ENCODE assay signal across 24 mouse cellular contexts in the genomic region with DNA sequence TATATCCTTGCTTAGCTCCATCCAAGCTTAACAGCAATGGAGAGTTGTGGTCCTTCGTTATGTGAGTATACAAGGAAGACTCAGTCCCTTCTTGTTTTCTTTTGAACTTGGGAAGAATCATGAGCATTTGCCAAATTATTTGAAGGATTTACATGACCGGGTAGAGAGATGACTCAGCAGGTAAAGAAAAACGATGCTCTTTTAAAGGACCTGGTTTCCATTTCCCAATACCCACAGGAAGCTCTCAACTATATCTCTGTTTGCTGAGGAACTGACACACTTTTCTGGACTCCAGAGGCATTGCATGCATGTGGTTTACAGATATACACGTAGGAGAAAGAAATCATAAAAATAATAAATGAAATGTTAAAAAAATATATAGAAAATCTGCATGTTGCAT.
A peak's percentile ranks its signal among the peaks of the same experiment; 100 is the strongest.
DNase-seq lines count a peak whose midpoint lies in the region; ATAC-seq and TF ChIP-seq lines count a peak whose summit lies in the region.
"Had no signal": no experiment of that assay in that cellular context is flagged by ENCODE, and none has a peak within 500 bp of the region (broad histone marks: within the 10 kb centered on the region; RNA-seq: fewer than 3 reads in every experiment).

No protein-coding gene starts in this region.

- WGBS in forebrain, embryonic 10.5 days, result 80% methylated on average over 4 of the region's 4 CpGs

- no peak for ATAC-seq in Patski
- no peak for ATAC-seq in erythroid progenitor cell, adult 5-6 weeks (replicated peaks; ENCODE audit: low FRiP score, poor library complexity, severe bottlenecking)
- ATAC-seq: CD4-positive, CD25-positive, alpha-beta regulatory T cell, adult 4 months; forebrain, embryonic 14.5 days; forebrain, embryonic 16.5 days had no signal

- no peak overlapping the region for H3K27ac ChIP-seq in forebrain, embryonic 10.5 days
- H3K27ac ChIP-seq: embryonic facial prominence, embryonic 13.5 days; embryonic facial prominence, embryonic 15.5 days; forebrain, embryonic 12.5 days had no signal

- no peak overlapping the region for H3K4me3 ChIP-seq in forebrain, embryonic 10.5 days
- H3K4me3 ChIP-seq: embryonic facial prominence, embryonic 13.5 days; embryonic facial prominence, embryonic 15.5 days; erythroblast, embryonic 14.5 days; forebrain, embryonic 12.5 days had no signal

- POLR2A ChIA-PET in Patski (lab: Charles Lee), result no interaction called here

- no peak for TF ChIP-seq CTCF in Patski (IDR thresholded peaks at IDR 0.05)

- no peaks in the 10 kb centered on the region for H3K4me1 ChIP-seq in forebrain, embryonic 10.5 days
- H3K4me1 ChIP-seq: embryonic facial prominence, embryonic 13.5 days; embryonic facial prominence, embryonic 15.5 days; forebrain, embryonic 12.5 days had no signal

- no peaks in the 10 kb centered on the region for H3K27me3 ChIP-seq in Patski
- no peaks in the 10 kb centered on the region for H3K27me3 ChIP-seq in forebrain, embryonic 10.5 days (ENCODE audit: poor library complexity, severe bottlenecking)
- H3K27me3 ChIP-seq: CH12.LX; embryonic facial prominence, embryonic 13.5 days; embryonic facial prominence, embryonic 15.5 days; forebrain, embryonic 12.5 days had no signal

- no peaks in the 10 kb centered on the region for H3K9me3 ChIP-seq in forebrain, embryonic 10.5 days
- H3K9me3 ChIP-seq: embryonic facial prominence, embryonic 13.5 days; embryonic facial prominence, embryonic 15.5 days; forebrain, embryonic 12.5 days; G1E had no signal

- CTCF ChIA-PET in Patski (lab: Charles Lee), result interaction anchor here (1.4 to 1.5 kb wide), 2 partner anchors 9 to 14 kb away, joined by 3 to 4 read pairs; no protein-coding TSS in a partner anchor

- DNase-seq in 3134 (ENCODE audit: extremely low read depth, insufficient read length, low spot score) (peak; percentile 26), 416B (ENCODE audit: low read depth) (peak; percentile 11), Patski (ENCODE audit: low read depth, low spot score) (peak; percentile 25)
- no peak for DNase-seq in forebrain, embryonic 10.5 days (ENCODE audit: extremely low spot score, low spot score)
- DNase-seq: adrenal gland, adult 2 months; adrenal gland, postnatal 10 days; adrenal gland, postnatal 25 days; cerebellum, adult 11 months; cerebellum, adult 18-20 months; cerebellum, adult 8-10 months; cerebellum, adult 9-11 months; cerebellum, postnatal 14 days; cerebellum, postnatal 36 days; embryo, embryonic 11 days had no signal

- in situ Hi-C loops in Patski (cut with MboI; ENCODE audit: low pct_unique_long_range_greater_than_20kb), result loop anchor here (5.0 kb wide), 1 partner anchor 52 kb away; no protein-coding TSS in a partner anchor

- H3K36me3 ChIP-seq in forebrain, embryonic 10.5 days (replicated peaks), result no peaks in the 10 kb centered on the region
- H3K36me3 ChIP-seq: embryonic facial prominence, embryonic 13.5 days; embryonic facial prominence, embryonic 15.5 days; forebrain, embryonic 12.5 days; G1E had no signal
